Mouse (Mus musculus) heart, embryonic 16.5 days (tissue): Measurements from ENCODE around the gene Adtrp. TPM values are rescaled to one million over a fixed set of nuclear protein-coding genes. Genes with fewer than 3 reads are reported as not detected.

Experiments
- ATAC-seq: fragments of 200-750 bp; cut with Nextera tagmentation; replicated peaks from 2 replicates; pipeline ENCODE4 v1.8.0; 2017; ENCODE audit warnings: moderate number of reproducible peaks; ENCODE audit not compliant: insufficient read depth, low FRiP score; ENCODE audit errors: extremely low read depth
- H3K27ac ChIP-seq: fragments of 300-500 bp; sonication (generic); 2 replicates; pipeline ENCODE4 v1.5.1; 2014; ENCODE audit warnings: mild to moderate bottlenecking, low read length, control low read depth, moderate library complexity
- H3K27me3 ChIP-seq: fragments of 300-500 bp; sonication (generic); 2 replicates; pipeline ENCODE4 v1.6.1; 2014; ENCODE audit warnings: low read length, mixed read lengths; ENCODE audit not compliant: control insufficient read depth, insufficient read depth
- H3K36me3 ChIP-seq: fragments of 300-500 bp; sonication (generic); 2 replicates; pipeline ENCODE4 v1.6.1; 2014; ENCODE audit not compliant: control insufficient read depth, insufficient read depth
- H3K4me1 ChIP-seq: fragments of 300-500 bp; sonication (generic); 2 replicates; pipeline ENCODE4 v1.6.1; 2014; ENCODE audit warnings: low read length, mixed read lengths; ENCODE audit not compliant: control insufficient read depth, insufficient read depth
- H3K4me2 ChIP-seq: fragments of 300-500 bp; sonication (generic); 2 replicates; pipeline ENCODE4 v1.6.1; 2014; ENCODE audit warnings: low read depth, mild to moderate bottlenecking, control low read depth, low read length
- H3K4me3 ChIP-seq: fragments of 300-500 bp; sonication (generic); 2 replicates; pipeline ENCODE4 v1.5.1; 2014; ENCODE audit warnings: mild to moderate bottlenecking, control low read depth, low read length
- H3K9ac ChIP-seq: fragments of 300-500 bp; sonication (generic); 2 replicates; pipeline ENCODE4 v1.6.1; 2014; ENCODE audit warnings: low read length, control low read depth
- H3K9me3 ChIP-seq: fragments of 300-500 bp; sonication (generic); replicated peaks from 2 replicates; pipeline ENCODE4 v1.6.1; 2016; ENCODE audit warnings: low read length; ENCODE audit not compliant: control insufficient read depth
- WGBS: fragments of 180-500 bp; shearing (Covaris S2); extraction: QIAGEN DNeasy Blood & Tissue Kit; methylation state at CpG from one replicate; pipeline ENCODE4 v1.1.7; 2014; 5-methylcytosine and 5-hydroxymethylcytosine counted together
- polyA plus RNA-seq: library from polyadenylated mRNA; unstranded; fragments of >200 nt; fragmentation: Nextera tagmentation; extraction: Ambion mirVana; gene quantifications from 2 replicates; pipeline ENCODE4 v1.2.1, GENCODE M21; 2015

Gene Adtrp
- polyA plus RNA-seq, 1 experiment from 2014 or later: not detected

DNA sequence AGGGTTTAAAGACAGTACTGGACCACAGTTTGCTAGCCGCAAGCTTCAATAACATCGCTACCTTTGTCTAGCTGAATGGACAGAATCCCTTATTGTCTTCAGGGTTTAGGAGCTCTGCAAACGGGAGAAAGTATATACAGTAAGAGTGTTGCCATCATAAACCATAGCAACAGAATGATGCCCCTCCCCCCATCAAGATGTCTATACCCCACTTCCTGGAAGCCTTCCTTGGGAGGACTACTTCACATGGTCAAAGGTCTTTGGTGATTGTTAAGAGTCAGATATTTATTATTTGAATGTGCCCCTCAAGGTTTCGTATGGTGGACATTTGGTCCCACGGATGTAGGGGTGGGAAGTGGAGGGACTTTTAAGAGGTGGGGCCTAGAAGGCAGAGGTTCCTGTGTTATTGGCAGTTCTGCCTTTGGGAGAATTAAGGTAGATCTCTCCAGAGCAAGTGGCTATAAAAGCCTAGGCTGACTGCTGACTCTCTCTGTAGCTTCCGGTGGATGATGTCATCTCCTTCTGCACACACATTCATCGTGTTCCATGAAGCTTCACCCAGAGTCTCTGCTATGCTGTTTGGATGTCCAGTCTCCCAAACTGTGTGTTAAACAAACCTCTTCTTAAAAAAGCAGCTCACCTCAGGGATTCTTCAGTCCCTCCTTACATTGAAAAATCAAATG lies 42.2 kb downstream of the Adtrp start:
- WGBS: 76% methylated on average over 7 of the region's 7 CpGs
- no peak overlapping the region for H3K4me3 ChIP-seq

DNA sequence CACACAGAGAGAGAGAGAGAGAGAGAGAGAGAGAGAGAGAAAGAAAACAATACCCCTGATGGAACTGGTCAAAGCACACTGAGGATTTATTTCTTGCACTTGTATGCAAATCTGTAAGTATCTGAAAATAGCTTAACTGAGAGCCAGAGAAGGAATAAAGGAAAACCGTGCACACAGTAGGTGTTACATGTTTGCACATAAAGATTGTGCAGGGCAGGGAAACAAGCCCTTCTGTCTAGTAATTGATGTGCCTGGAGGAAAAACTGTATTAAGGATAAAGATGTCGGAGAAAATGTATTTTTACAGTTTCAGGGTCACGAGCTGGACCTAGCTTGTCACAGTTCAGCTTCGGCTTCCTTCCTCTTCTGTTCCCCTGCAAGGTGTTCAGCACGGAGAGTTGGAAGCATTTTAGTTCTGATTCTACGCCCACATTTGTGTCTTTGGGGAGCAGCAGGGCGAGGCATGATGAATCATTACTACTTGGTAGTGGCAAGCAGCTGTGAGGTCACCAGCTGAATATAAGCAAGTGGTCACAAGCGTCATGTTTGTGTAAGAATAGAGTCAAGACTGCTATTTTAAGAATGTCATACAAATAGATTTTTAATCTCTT lies 43.7 kb downstream of the Adtrp start:
- no peaks in the 10 kb centered on the region for H3K36me3 ChIP-seq
- WGBS: 42% methylated on average over 8 of the region's 8 CpGs
- H3K27ac ChIP-seq: no peak overlapping the region
- no peak overlapping the region for H3K9ac ChIP-seq
- H3K4me3 ChIP-seq: no peak overlapping the region
- no peaks in the 10 kb centered on the region for H3K9me3 ChIP-seq
- no peak for ATAC-seq
- no peaks in the 10 kb centered on the region for H3K27me3 ChIP-seq
- no peak overlapping the region for H3K4me2 ChIP-seq
- peaks cover 14% of the 10 kb centered on the region for H3K4me1 ChIP-seq

More for the DNA sequence above, 42.2 kb downstream of the Adtrp start:
- Histone ChIP-seq H3K36me3 (no peaks in the 10 kb centered on the region), H3K9ac (no peak overlapping the region), H3K9me3 (no peaks in the 10 kb centered on the region), H3K27ac (no peak overlapping the region), H3K4me2 (no peak overlapping the region), H3K27me3 (no peaks in the 10 kb centered on the region), H3K4me1 (peaks cover 14% of the 10 kb centered on the region)
- ATAC-seq: no peak

DNA sequence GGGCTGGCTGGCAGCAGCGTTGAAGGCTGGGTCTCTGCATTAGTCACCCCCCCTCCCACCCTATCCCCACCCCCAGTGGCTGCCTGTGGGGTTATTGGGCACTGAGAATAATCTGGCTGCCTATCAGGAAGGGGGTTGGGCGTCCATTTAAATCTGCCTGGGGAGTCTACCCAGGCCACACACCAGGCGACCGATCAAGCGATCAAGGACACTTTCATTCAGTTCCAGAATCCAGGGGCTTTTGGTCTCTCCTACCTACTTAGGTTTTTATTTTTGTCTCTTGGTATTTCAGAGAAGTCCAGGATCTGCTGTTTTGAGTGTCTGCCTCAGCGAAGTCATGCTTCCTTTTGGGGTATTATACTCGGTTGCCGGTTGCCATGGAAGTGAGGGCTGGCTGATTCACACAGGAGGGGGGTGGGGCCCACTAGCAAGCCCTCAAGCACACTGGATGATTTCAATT lies 46.3 kb downstream of the Adtrp start:
- H3K36me3 ChIP-seq: no peaks in the 10 kb centered on the region
- WGBS: 26% methylated on average over 8 of the region's 8 CpGs
- no peak for ATAC-seq
- H3K27ac ChIP-seq: no peak overlapping the region
- no peaks in the 10 kb centered on the region for H3K27me3 ChIP-seq
- H3K4me2 ChIP-seq: no peak overlapping the region
- no peak overlapping the region for H3K4me3 ChIP-seq
- H3K9ac ChIP-seq: no peak overlapping the region
- no peaks in the 10 kb centered on the region for H3K9me3 ChIP-seq
- peaks cover 6% of the 10 kb centered on the region for H3K4me1 ChIP-seq

DNA sequence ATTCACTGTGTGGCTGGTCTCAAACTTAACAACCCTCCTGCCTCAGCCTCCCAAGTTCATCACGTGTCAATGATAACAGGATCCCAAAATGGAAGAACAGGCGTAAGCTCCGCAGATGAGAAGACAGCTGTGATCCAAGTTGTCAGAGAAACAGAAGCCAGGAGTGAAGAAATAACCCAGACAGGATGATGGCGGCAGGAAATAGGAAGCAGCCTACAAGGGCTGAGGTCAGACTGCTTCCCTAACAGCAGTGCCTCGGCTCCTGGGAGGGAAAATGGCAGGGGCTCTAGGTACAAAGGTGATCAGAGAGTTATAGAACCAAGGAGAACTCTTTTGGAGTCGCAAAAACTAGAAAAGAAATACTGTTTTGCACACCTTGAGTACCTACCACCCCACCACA lies 54.6 kb downstream of the Adtrp start:
- Histone ChIP-seq H3K9me3 (no peaks in the 10 kb centered on the region), H3K27me3 (no peaks in the 10 kb centered on the region), H3K4me1 (no peaks in the 10 kb centered on the region), H3K4me2 (no peak overlapping the region), H3K27ac (no peak overlapping the region), H3K9ac (no peak overlapping the region), H3K36me3 (no peaks in the 10 kb centered on the region), H3K4me3 (no peak overlapping the region)
- ATAC-seq: no peak
- 75% methylated on average over 6 of the region's 6 CpGs for WGBS

DNA sequence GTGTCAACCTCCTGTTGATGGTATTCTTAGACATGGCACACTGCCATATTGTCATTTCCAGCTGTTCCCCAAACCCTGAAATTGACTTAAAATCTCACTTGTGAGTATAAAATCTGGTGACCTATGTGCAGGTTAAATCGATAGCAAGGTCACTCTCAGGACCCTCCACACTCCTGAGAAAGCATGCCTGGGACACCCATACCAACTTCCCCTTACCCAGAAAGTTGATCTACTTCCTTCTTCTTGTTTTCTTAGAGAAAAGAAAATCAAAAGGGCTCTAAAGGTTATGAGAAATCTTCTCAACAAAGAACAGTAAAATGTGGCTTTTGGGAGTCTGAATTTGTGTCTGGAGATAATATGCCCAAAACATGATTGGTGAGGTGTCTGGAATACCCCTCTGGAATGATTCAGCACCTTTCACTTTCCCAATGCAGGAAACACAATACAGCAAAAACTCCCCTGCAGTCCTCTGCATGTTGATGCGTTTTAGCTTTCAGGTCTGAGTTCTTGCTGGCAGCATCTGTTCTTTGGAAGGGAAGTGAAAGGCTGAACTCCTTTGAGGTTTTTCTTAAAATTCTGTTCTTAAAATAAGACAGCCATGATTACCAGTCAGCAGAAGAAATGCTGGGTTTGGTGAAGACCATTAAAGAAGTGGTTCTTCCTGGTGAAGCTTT lies 59.5 kb downstream of the Adtrp start:
- WGBS: 55% methylated on average over 2 of the region's 2 CpGs
- Histone ChIP-seq H3K9ac (no peak overlapping the region), H3K36me3 (no peaks in the 10 kb centered on the region), H3K9me3 (no peaks in the 10 kb centered on the region), H3K4me1 (no peaks in the 10 kb centered on the region), H3K27me3 (no peaks in the 10 kb centered on the region), H3K4me2 (no peak overlapping the region), H3K4me3 (no peak overlapping the region), H3K27ac (no peak overlapping the region)
- no peak for ATAC-seq

DNA sequence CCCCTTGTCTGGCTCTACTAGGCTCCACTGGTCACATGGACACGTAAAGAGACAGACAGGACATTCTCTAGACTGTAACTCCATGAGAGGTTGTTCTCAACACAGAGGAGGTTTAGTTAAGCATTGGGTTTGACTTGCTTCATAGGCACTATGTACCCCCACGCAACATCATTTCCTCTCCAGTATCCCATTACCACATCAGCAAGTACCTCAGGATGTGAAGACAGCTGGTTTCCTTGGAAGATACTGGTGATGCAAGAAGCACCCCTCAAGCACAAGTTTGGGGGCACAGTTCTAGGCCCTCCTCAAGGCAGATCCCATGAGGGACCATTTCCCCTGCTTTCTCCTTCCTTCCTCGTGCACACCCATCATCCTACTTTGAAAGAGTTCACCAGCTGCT lies 60.8 kb downstream of the Adtrp start:
- 79% methylated on average over 3 of the region's 3 CpGs for WGBS
- no peak overlapping the region for H3K4me3 ChIP-seq
- no peak for ATAC-seq

DNA sequence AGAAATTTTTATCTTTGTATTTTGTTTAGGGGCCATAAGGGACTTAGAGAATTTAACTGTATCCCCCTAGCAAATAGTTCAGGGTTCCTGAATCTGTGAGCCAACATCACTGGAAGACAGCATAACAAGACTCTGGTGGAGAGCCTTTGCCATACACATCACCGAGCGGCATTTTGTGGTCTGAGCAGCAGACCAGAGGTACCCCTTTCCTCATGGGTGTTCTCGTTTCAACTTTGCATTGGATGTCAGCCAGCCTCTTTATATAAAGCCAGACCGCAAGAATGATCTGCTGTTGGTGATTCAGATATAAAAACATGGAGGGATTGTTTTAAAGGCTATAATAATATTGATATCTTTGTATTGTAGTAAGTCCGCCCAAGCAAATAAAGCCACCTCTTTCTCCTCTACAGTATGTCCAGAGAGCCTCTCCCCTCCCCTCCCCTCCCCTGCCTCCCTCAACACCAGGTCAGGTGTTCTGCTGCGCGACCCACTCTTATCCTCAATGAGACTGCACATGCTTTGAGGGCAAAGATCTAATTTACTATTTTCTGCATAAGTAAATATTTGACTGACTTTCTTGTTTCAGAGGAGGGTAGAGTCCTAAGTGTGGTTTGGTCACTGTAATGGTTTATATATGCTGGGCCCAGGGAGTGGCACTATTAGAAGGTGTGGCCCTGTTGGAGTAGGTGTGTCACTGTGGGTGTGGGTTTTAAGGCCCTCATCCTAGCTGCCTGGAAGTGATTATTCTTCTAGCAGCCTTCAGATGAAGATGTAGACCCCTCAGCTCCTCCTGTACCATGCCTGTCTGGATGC lies 62.4 kb downstream of the Adtrp start:
- ATAC-seq: no peak
- no peaks in the 10 kb centered on the region for H3K36me3 ChIP-seq
- no peaks in the 10 kb centered on the region for H3K27me3 ChIP-seq

More for the DNA sequence above, 60.8 kb downstream of the Adtrp start:
- Histone ChIP-seq H3K4me2 (no peak overlapping the region), H3K27me3 (no peaks in the 10 kb centered on the region), H3K4me1 (no peaks in the 10 kb centered on the region), H3K9me3 (no peaks in the 10 kb centered on the region), H3K27ac (no peak overlapping the region), H3K36me3 (no peaks in the 10 kb centered on the region), H3K9ac (no peak overlapping the region)

DNA sequence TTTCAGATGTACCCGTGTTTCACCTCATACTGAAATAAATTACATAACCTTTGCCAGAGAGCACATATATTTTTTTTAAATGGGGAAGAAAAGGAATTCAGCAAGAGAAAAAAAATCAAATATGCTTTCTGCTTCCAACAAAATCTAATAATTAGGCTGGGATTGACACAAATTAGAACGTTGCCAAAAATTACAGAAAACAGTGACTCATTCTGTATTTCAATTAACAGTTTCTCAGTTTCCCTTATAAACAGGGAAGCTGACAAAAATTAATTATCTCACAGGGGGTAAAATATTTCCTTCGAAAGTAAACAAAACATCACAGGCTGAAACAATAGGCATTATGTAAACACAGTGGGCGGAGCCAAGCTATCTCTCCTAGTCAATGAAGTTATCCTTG lies 67.2 kb downstream of the Adtrp start:
- Histone ChIP-seq H3K9me3 (no peaks in the 10 kb centered on the region), H3K4me3 (no peak overlapping the region), H3K4me1 (no peaks in the 10 kb centered on the region), H3K27me3 (no peaks in the 10 kb centered on the region), H3K9ac (no peak overlapping the region), H3K36me3 (no peaks in the 10 kb centered on the region), H3K27ac (no peak overlapping the region), H3K4me2 (no peak overlapping the region)
- ATAC-seq: no peak
- 82% methylated on average over 4 of the region's 4 CpGs for WGBS

More for the DNA sequence above, 62.4 kb downstream of the Adtrp start:
- Histone ChIP-seq H3K4me1 (no peaks in the 10 kb centered on the region), H3K4me3 (no peak overlapping the region), H3K9me3 (no peaks in the 10 kb centered on the region), H3K27ac (no peak overlapping the region), H3K4me2 (no peak overlapping the region), H3K9ac (no peak overlapping the region)
- WGBS: 77% methylated on average over 7 of the region's 7 CpGs
